Mouse (Mus musculus) spleen, adult 2 months (tissue): Measurements from ENCODE around the gene Slc4a1.

ENCODE experiments used
- CTCF ChIP-seq: fragments of 200-500 bp; IDR thresholded peaks from 2 replicates; pipeline ENCODE4 v1.5.1; 2011; ENCODE audit warnings: mild to moderate bottlenecking, inconsistent platforms; ENCODE audit not compliant: insufficient read depth, insufficient read length, insufficient replicate concordance; ENCODE audit errors: extremely low read depth
- POLR2A ChIP-seq: fragments of 200-500 bp; IDR thresholded peaks from 2 replicates; pipeline ENCODE4 v1.6.1; 2011; ENCODE audit warnings: low read depth, low read length, inconsistent platforms

DNA sequence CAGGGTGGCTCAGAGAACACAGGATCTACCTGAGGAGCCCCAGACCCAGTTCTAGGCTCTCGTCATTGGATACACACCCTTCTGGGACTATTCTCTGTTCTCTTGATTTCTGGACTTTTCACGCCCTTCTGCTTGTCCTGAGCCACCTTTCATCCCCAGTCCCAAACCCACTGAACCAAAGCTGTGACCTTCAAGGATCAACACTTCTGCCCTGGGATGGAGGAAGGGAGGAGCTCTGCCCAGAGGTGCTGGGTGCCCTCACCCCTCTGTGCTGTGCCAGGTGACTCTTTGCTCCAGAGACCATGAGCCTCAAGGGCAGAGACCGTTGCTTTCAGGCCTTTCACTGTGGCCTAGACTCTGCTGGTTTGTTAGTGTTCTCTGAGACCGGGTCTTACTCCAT is 3.3 kb upstream of the Slc4a1 start:
- no peak for TF ChIP-seq POLR2A
- TF ChIP-seq CTCF: no peak
